Mouse (Mus musculus): Measurements from ENCODE around the gene Soga1. TPM values are rescaled to one million over a fixed set of nuclear protein-coding genes. Genes with fewer than 3 reads are reported as not detected.
A peak's percentile ranks its signal among the peaks of the same experiment; 100 is the strongest.

The Soga1 gene
- polyA plus RNA-seq, 1 experiment, result 9.8 TPM

DNA sequence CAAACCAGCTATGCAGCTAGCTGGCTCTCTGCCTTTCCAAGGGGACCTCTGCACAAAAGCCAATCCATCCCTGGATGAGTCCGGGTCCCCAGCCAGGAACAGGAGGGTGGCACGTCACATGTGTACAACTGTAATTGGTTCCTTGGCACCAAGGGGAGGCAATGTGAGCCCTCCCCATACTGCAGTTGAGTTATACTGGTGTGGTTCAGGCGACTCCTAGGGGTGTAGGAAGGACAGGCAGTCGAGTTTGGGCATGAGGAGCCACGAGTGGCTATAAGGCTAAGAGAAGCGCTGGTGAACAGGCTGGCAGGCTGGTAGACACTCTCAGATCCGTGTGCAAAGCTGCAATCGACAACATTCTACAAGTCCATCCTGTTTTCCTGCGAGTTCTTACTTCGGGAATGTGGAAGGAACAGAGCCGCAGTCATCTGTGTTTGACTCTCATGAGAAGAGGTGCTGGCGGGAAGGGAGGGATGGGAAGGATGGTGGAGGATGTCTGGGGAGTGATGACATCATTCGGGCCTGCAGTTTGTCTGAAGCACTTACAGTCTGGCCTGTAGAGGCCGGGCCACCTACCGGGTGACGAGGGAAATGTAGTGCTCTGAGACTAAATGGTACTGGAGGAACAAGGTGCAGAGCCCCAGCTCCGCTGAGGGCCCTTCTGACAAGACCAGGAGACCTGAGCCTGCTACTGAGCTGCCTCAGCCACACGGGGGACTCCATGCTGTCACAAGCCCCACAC is 62.4 kb downstream of the Soga1 start:
- H3K27me3 ChIP-seq (ENCODE audit: control insufficient read depth, insufficient read depth, low read length, poor library complexity, severe bottlenecking), result no peaks in the 10 kb centered on the region
- no peaks in the 10 kb centered on the region for H3K9me3 ChIP-seq (replicated peaks; ENCODE audit: control insufficient read depth, insufficient read depth, low read length, poor library complexity, severe bottlenecking)
- no peak overlapping the region for H3K4me3 ChIP-seq (ENCODE audit: low read depth, low read length)
- H3K36me3 ChIP-seq (ENCODE audit: control insufficient read depth, insufficient read depth, low read length, poor library complexity, severe bottlenecking), result no peaks in the 10 kb centered on the region
- no peak for TF ChIP-seq POLR2A (IDR thresholded peaks at IDR 0.05; ENCODE audit: insufficient read depth, low read length)
- TF ChIP-seq EP300 (IDR thresholded peaks at IDR 0.05; ENCODE audit: insufficient read depth, low read depth, low read length), result no peak
- no peak for TF ChIP-seq CTCF (IDR thresholded peaks at IDR 0.05; ENCODE audit: low read depth, low read length)
- no peak overlapping the region for H3K9ac ChIP-seq (ENCODE audit: low read depth, poor library complexity, severe bottlenecking)
- H3K27ac ChIP-seq (ENCODE audit: insufficient read depth, low read length), result no peak overlapping the region
- no peaks in the 10 kb centered on the region for H3K4me1 ChIP-seq (ENCODE audit: control insufficient read depth, insufficient read depth, low read length)

DNA sequence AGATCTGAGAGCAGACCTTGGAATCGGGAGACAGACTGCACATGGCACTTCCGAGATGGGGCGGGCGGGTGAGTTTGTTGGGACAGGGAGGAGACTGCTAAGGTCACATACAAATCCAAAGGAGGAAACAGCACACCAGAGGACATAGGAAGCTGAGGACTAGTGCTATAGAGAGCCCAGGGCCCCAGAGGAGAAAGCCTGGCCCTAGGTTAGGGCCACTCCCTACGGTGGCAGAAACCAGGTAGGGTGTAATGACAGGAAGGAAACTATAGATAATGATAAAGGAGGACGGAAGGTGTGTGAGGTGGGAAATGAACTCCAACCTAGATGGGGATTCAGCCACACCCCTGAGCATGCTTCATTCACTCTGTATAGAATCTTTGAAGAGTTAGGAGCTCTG is 66.7 kb downstream of the Soga1 start:
- H3K4me1 ChIP-seq (ENCODE audit: control insufficient read depth, insufficient read depth, low read length), result no peaks in the 10 kb centered on the region
- H3K9ac ChIP-seq (ENCODE audit: low read depth, poor library complexity, severe bottlenecking), result no peak overlapping the region
- no peak overlapping the region for H3K4me3 ChIP-seq (ENCODE audit: low read depth, low read length)
- no peaks in the 10 kb centered on the region for H3K9me3 ChIP-seq (replicated peaks; ENCODE audit: control insufficient read depth, insufficient read depth, low read length, poor library complexity, severe bottlenecking)
- H3K36me3 ChIP-seq (ENCODE audit: control insufficient read depth, insufficient read depth, low read length, poor library complexity, severe bottlenecking), result no peaks in the 10 kb centered on the region
- no peaks in the 10 kb centered on the region for H3K27me3 ChIP-seq (ENCODE audit: control insufficient read depth, insufficient read depth, low read length, poor library complexity, severe bottlenecking)
- no peak overlapping the region for H3K27ac ChIP-seq (ENCODE audit: insufficient read depth, low read length)
- no peak for TF ChIP-seq EP300 (IDR thresholded peaks at IDR 0.05; ENCODE audit: insufficient read depth, low read depth, low read length)
- no peak for TF ChIP-seq CTCF (IDR thresholded peaks at IDR 0.05; ENCODE audit: low read depth, low read length)
- no peak for TF ChIP-seq POLR2A (IDR thresholded peaks at IDR 0.05; ENCODE audit: insufficient read depth, low read length)

DNA sequence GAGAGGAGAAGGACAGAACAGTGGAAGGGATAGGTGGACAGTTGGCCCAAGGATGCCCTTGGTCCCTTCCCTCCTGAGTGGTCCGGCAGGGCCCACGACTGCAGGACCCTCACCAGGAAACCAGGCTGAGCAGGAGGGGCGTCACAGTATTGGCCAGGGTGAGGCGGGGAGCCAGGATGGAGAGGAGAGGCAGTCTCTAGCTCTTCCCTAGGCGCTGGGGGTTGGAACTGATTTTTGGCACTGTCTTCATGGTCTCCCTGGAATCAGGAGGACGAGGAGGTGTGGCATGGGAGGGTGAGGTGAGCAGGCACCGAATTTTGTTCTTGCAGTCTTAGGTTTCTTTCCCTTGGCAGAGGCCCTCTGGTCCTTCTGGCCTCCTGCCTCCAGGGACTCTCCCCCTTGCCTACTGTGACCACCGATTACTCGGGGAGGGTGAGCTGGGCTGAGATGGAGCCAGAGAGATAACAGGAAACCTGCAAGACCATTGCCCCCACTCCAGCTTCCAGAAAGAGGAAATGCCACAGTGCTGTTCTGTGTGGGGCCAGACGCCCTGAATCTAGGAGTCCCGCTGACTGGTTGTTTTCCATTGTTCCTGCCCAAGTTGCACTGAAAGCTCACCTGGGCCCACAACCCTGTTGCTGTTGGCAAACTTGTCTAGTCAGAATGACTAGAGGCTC is 68.3 kb downstream of the Soga1 start:
- no peaks in the 10 kb centered on the region for H3K27me3 ChIP-seq (ENCODE audit: control insufficient read depth, insufficient read depth, low read length, poor library complexity, severe bottlenecking)
- no peaks in the 10 kb centered on the region for H3K4me1 ChIP-seq (ENCODE audit: control insufficient read depth, insufficient read depth, low read length)
- H3K36me3 ChIP-seq (ENCODE audit: control insufficient read depth, insufficient read depth, low read length, poor library complexity, severe bottlenecking), result no peaks in the 10 kb centered on the region
- H3K9ac ChIP-seq (ENCODE audit: low read depth, poor library complexity, severe bottlenecking), result no peak overlapping the region
- no peak overlapping the region for H3K4me3 ChIP-seq (ENCODE audit: low read depth, low read length)
- no peaks in the 10 kb centered on the region for H3K9me3 ChIP-seq (replicated peaks; ENCODE audit: control insufficient read depth, insufficient read depth, low read length, poor library complexity, severe bottlenecking)
- no peak for TF ChIP-seq POLR2A (IDR thresholded peaks at IDR 0.05; ENCODE audit: insufficient read depth, low read length)
- no peak for TF ChIP-seq EP300 (IDR thresholded peaks at IDR 0.05; ENCODE audit: insufficient read depth, low read depth, low read length)
- TF ChIP-seq CTCF (IDR thresholded peaks at IDR 0.05; ENCODE audit: low read depth, low read length), result no peak
- H3K27ac ChIP-seq (ENCODE audit: insufficient read depth, low read length), result no peak overlapping the region

DNA sequence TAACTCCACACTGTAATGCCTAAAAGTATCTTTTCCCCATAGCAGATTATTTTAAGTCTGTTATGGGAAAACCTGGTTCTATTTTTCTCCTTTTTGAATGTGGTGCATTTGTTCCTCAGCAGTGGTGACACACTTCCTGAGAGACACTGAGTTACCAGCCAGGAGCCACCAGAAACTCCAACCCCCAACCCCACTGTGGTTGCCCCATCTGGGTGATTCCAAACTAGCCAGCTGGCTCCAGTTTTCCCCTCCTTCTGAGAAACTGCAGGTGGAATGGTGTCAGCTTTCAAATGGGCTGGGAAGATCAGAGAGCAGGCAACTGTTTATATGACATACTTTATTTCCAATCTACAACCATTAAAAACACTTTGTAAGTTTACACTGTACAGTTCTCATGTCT is 68.9 kb downstream of the Soga1 start:
- 0 out of 2 replicates have a peak, but pooled peaks cover 1% of the 10 kb centered on the region for H3K36me3 ChIP-seq (ENCODE audit: control insufficient read depth, insufficient read depth, low read length, poor library complexity, severe bottlenecking)
- TF ChIP-seq CTCF (IDR thresholded peaks at IDR 0.05; ENCODE audit: low read depth, low read length) (no peak), POLR2A (IDR thresholded peaks at IDR 0.05; ENCODE audit: insufficient read depth, low read length) (no peak), EP300 (IDR thresholded peaks at IDR 0.05; ENCODE audit: insufficient read depth, low read depth, low read length) (no peak)

GRCm38 (mm10) chr2:157008509-157008908 is 70.5 kb downstream of the Soga1 start:
- Histone ChIP-seq H3K36me3 (ENCODE audit: control insufficient read depth, insufficient read depth, low read length, poor library complexity, severe bottlenecking) (peaks cover 7% of the 10 kb centered on the region; the same call in 1 of the 2 replicates), H3K27ac (ENCODE audit: insufficient read depth, low read length) (no peak overlapping the region)
- TF ChIP-seq EP300 (IDR thresholded peaks at IDR 0.05; ENCODE audit: insufficient read depth, low read depth, low read length) (no peak), POLR2A (IDR thresholded peaks at IDR 0.05; ENCODE audit: insufficient read depth, low read length) (no peak), CTCF (IDR thresholded peaks at IDR 0.05; ENCODE audit: low read depth, low read length) (no peak)

More for the DNA sequence above, 68.9 kb downstream of the Soga1 start:
- H3K9me3 ChIP-seq (replicated peaks; ENCODE audit: control insufficient read depth, insufficient read depth, low read length, poor library complexity, severe bottlenecking), result no peaks in the 10 kb centered on the region
- no peaks in the 10 kb centered on the region for H3K4me1 ChIP-seq (ENCODE audit: control insufficient read depth, insufficient read depth, low read length)
- no peak overlapping the region for H3K27ac ChIP-seq (ENCODE audit: insufficient read depth, low read length)
- no peak overlapping the region for H3K4me3 ChIP-seq (ENCODE audit: low read depth, low read length)
- no peak overlapping the region for H3K9ac ChIP-seq (ENCODE audit: low read depth, poor library complexity, severe bottlenecking)
- H3K27me3 ChIP-seq (ENCODE audit: control insufficient read depth, insufficient read depth, low read length, poor library complexity, severe bottlenecking), result no peaks in the 10 kb centered on the region

DNA sequence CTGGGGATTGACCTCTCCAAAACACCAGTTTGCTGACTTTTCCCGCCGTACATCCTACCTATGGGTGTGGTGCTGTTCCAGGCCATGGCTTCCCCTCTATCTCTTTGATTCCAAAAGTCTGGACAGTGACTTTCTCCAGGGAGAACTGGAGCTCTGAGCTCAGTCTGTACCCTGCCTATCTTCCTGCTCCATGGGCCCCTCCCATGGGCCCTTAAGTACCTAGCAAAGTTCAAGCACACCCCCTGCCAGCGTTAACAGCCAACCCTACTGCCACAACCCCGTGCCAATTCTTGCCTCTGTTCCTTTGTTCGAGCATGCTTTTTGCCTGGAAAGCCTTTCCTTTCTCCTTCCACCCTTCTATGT is 71.8 kb downstream of the Soga1 start:
- Histone ChIP-seq H3K9me3 (replicated peaks; ENCODE audit: control insufficient read depth, insufficient read depth, low read length, poor library complexity, severe bottlenecking) (no peaks in the 10 kb centered on the region), H3K27me3 (ENCODE audit: control insufficient read depth, insufficient read depth, low read length, poor library complexity, severe bottlenecking) (no peaks in the 10 kb centered on the region), H3K4me3 (ENCODE audit: low read depth, low read length) (peak overlapping the region; percentile 74), H3K36me3 (ENCODE audit: control insufficient read depth, insufficient read depth, low read length, poor library complexity, severe bottlenecking) (peaks cover 7% of the 10 kb centered on the region), H3K27ac (ENCODE audit: insufficient read depth, low read length) (peak overlapping the region; percentile 90), H3K4me1 (ENCODE audit: control insufficient read depth, insufficient read depth, low read length) (no peaks in the 10 kb centered on the region), H3K9ac (ENCODE audit: low read depth, poor library complexity, severe bottlenecking) (peak overlapping the region; percentile 78)
- TF ChIP-seq EP300 (IDR thresholded peaks at IDR 0.05; ENCODE audit: insufficient read depth, low read depth, low read length) (no peak), POLR2A (IDR thresholded peaks at IDR 0.05; ENCODE audit: insufficient read depth, low read length) (no peak), CTCF (IDR thresholded peaks at IDR 0.05; ENCODE audit: low read depth, low read length) (no peak)

More at GRCm38 (mm10) chr2:157008509-157008908, 70.5 kb downstream of the Soga1 start:
- Histone ChIP-seq H3K9ac (ENCODE audit: low read depth, poor library complexity, severe bottlenecking) (no peak overlapping the region), H3K27me3 (ENCODE audit: control insufficient read depth, insufficient read depth, low read length, poor library complexity, severe bottlenecking) (no peaks in the 10 kb centered on the region), H3K4me1 (ENCODE audit: control insufficient read depth, insufficient read depth, low read length) (no peaks in the 10 kb centered on the region), H3K4me3 (ENCODE audit: low read depth, low read length) (no peak overlapping the region), H3K9me3 (replicated peaks; ENCODE audit: control insufficient read depth, insufficient read depth, low read length, poor library complexity, severe bottlenecking) (no peaks in the 10 kb centered on the region)
